Mouse (Mus musculus) thymus, adult 2 months (tissue): ENCODE results near the gene Cap2.

Experiments used
- CTCF ChIP-seq: fragments of 200-500 bp; IDR thresholded peaks from 2 replicates; pipeline ENCODE4 v1.5.1; 2012; ENCODE audit warnings: mild to moderate bottlenecking, control low read depth, low read length, moderate library complexity, borderline replicate concordance; ENCODE audit not compliant: control insufficient read depth, poor library complexity, insufficient read depth; ENCODE audit errors: extremely low read depth
- POLR2A ChIP-seq: fragments of 200-500 bp; IDR thresholded peaks from 2 replicates; pipeline ENCODE4 v1.6.1; 2012; ENCODE audit warnings: mild to moderate bottlenecking, low read length, control low read depth, moderate library complexity; ENCODE audit not compliant: control insufficient read depth, poor library complexity, insufficient read depth; ENCODE audit errors: extremely low read depth

GRCm38 (mm10) chr13:46663461-46663964 lies 161.9 kb downstream of the Cap2 start:
- TF ChIP-seq CTCF (no peak), POLR2A (no peak)
